Mouse (Mus musculus): ENCODE measurements around the gene Mgrn1.

The Mgrn1 gene

GRCm38 (mm10) chr16:4879101-4879707 lies 6.8 kb upstream of the Mgrn1 start:
- DNase-seq (ENCODE audit: low spot score in 2 of 2): no peak

GRCm38 (mm10) chr16:4879708-4880124 lies 6.3 kb upstream of the Mgrn1 start:
- DNase-seq (ENCODE audit: low spot score in 2 of 2): peak; percentile 89 to 90

DNA sequence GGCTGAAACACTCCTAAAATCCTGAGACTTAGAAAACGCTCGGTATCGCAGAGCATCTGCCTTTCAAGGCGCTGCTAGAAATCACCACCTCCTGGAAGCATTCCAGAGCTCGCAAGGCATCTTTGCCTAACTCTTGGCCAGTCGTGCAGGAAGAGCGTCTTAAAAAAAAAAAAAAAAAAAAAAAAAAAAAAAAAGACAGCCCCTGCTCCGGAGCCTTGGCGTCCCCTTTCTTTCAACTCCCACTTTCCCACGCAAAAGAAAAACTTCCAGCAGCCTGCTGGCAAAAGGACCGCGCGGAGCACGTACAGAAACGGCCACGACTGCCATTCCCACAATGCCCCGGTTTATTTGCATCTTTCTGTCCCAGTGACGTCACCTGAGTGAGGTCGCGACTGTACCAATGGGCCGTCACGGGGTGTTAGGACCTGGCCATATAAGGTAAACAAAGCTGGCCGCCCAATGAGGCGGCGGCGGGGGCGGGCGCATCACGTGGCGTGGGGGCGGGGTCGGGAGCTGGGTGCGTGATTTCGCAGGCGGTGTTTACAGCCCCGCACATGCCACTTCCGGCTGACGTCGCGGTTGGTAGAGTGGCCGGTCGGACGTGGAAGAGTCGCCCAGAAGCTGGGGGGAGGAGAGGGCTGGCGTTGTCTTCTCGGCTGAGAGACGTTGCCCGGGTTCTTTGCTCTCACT lies 5.8 kb upstream of the Mgrn1 start, which contains the start of gene Ubald1:
Gene Ubald1 (minus strand): TSS at position 180 of the 690 bp plus-strand sequence.
- peak; percentile 98 for DNase-seq (ENCODE audit: low spot score in 2 of 2)

- DNase-seq (ENCODE audit: low spot score in 2 of 2): no peak
These were observed 4.4 kb upstream of the Mgrn1 start for GRCm38 (mm10) chr16:4881400-4882351.

- DNase-seq (ENCODE audit: low spot score in 2 of 2): no peak
These were observed 1.1 kb upstream of the Mgrn1 start for GRCm38 (mm10) chr16:4884930-4885329.

GRCm38 (mm10) chr16:4886690-4887020 lies 606 bp downstream of the Mgrn1 start:
- DNase-seq (ENCODE audit: low spot score in 2 of 2): no peak

- DNase-seq (ENCODE audit: low spot score in 2 of 2): no peak
These were observed 4.2 kb downstream of the Mgrn1 start for GRCm38 (mm10) chr16:4890201-4890709.

DNA sequence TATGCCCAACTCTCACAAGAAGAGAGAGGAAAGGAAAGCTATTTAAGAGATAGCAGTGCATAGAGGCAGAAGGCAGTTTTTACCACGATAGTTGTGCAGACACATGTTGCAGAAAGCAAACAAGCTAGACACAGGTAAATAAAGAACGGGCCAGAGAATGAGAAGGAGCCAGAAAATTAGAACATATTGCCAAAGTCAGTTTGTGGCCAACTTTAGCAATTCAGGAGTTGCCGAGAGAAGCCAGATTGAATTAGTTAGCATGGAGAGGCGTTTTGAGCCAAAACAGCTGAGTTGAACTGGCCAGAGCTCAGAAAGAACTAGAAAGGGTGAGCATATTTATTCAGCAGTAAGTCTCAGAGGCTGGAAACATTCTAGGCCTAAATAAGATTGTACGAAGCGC lies 6.1 kb downstream of the Mgrn1 start:
- DNase-seq (ENCODE audit: low spot score in 2 of 2): no peak

GRCm38 (mm10) chr16:4894201-4894908 lies 8.3 kb downstream of the Mgrn1 start:
- DNase-seq (ENCODE audit: low spot score in 2 of 2): no peak

- no peak for DNase-seq (ENCODE audit: low spot score in 2 of 2)
These were observed 10.4 kb downstream of the Mgrn1 start for GRCm38 (mm10) chr16:4896249-4897027.

GRCm38 (mm10) chr16:4897146-4897730 lies 11.2 kb downstream of the Mgrn1 start:
- DNase-seq (ENCODE audit: low spot score in 2 of 2): no peak

- no peak for DNase-seq (ENCODE audit: low spot score in 2 of 2)
These were observed 12.8 kb downstream of the Mgrn1 start for GRCm38 (mm10) chr16:4898881-4899280.

GRCm38 (mm10) chr16:4899711-4900110 lies 13.7 kb downstream of the Mgrn1 start:
- no peak for DNase-seq (ENCODE audit: low spot score in 2 of 2)

DNA sequence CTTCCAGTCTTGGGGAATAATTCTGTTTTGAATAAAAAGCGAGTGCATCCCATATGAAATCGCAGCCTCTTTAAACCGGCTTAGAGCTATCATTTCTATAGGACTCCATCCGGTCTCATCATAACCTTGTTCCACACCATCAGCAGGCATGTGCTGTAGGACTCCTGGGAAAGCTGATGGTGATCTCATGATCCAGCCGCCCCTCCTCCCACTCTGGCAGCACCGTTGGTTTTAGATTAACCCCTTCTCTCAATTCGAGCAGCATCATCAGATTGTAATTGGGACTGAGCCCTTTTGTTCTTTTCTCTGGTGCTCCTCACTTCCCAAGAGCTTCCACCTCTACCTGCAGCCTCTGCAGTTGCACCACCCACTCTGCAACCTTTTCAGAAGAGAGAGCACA lies 15.1 kb downstream of the Mgrn1 start:
- DNase-seq (ENCODE audit: low spot score in 2 of 2): no peak

GRCm38 (mm10) chr16:4902390-4902789 lies 16.3 kb downstream of the Mgrn1 start:
- no peak for DNase-seq (ENCODE audit: low spot score in 2 of 2)

GRCm38 (mm10) chr16:4903491-4904102 lies 17.5 kb downstream of the Mgrn1 start:
- DNase-seq (ENCODE audit: low spot score in 2 of 2): no peak

GRCm38 (mm10) chr16:4904878-4905277 lies 18.8 kb downstream of the Mgrn1 start:
- DNase-seq (ENCODE audit: low spot score in 2 of 2): no peak

GRCm38 (mm10) chr16:4905591-4905990 lies 19.5 kb downstream of the Mgrn1 start:
- DNase-seq (ENCODE audit: low spot score in 2 of 2): no peak

DNA sequence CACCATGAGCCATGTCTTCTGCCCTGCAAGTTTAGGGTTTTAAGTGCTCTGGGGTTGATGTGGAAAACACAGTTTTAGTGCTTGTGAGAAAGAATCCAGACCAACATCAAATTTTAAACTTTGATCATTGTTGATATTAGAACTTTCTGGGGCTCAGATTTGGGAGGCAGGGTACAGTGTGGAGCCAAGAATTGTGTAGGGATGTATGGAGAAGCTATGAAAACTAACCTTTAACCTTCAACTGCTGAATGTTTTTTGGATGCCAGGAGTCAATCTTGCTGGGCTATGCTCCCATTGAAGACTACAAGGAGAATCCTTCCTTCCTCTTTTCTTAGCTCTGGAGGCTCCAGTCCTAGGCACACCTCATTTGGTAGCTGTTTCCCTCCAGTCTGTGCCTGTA lies 20.5 kb downstream of the Mgrn1 start:
- no peak for DNase-seq (ENCODE audit: low spot score in 2 of 2)

GRCm38 (mm10) chr16:4907386-4907785 lies 21.3 kb downstream of the Mgrn1 start:
- no peak for DNase-seq (ENCODE audit: low spot score in 2 of 2)

All from urinary bladder, postnatal 4 days (tissue).